Mouse (Mus musculus) spleen, postnatal 14 days (tissue): ENCODE measurements at regions not wholly inside any gene's neighbourhood (a gene's known extent, or its start where the extent isn't known, plus 50 kb on each side); places are given as distances from the start of the nearest gene placed in this dataset.

Experiments used
- DNase-seq, 2 experiments: peaks; one replicate each; pipeline ENCODE4 v3.0.0; 2021 to 2022; ENCODE audit warnings: low spot score in 2 of 2

GRCm38 (mm10) chr14:101267536-101267935 lies 67.4 kb upstream of the Prr30 start:
- DNase-seq: no peak
